Mouse (Mus musculus) lung, embryonic 14.5 days (tissue): ENCODE measurements around the gene Crabp1. TPM values are rescaled to one million over a fixed set of nuclear protein-coding genes. Genes with fewer than 3 reads are reported as not detected.

Source experiments
- ATAC-seq: fragments of 200-750 bp; cut with Nextera tagmentation; 2 replicates; pipeline ENCODE4 v1.8.0; 2017; ENCODE audit warnings: mild to moderate bottlenecking, moderate TSS enrichment, moderate library complexity; ENCODE audit not compliant: insufficient read depth
- DNase-seq: peaks from one replicate; pipeline ENCODE4 v3.0.0-alpha.2; 2015
- H3K27ac ChIP-seq: fragments of 300-500 bp; sonication (generic); 2 replicates; pipeline ENCODE4 v1.5.1; 2014; ENCODE audit warnings: low read depth, mild to moderate bottlenecking, moderate library complexity
- H3K27me3 ChIP-seq: fragments of 300-500 bp; sonication (generic); 2 replicates; pipeline ENCODE4 v1.6.1; 2014; ENCODE audit warnings: low read length, control low read depth; ENCODE audit not compliant: insufficient read depth
- H3K36me3 ChIP-seq: fragments of 300-500 bp; sonication (generic); 2 replicates; pipeline ENCODE4 v1.6.1; 2014; ENCODE audit warnings: control low read depth; ENCODE audit not compliant: insufficient read depth
- H3K4me1 ChIP-seq: fragments of 300-500 bp; sonication (generic); 2 replicates; pipeline ENCODE4 v1.6.1; 2014; ENCODE audit warnings: antibody characterized with exemption, control low read depth; ENCODE audit not compliant: insufficient read depth
- H3K4me2 ChIP-seq: fragments of 300-500 bp; sonication (generic); 2 replicates; pipeline ENCODE4 v1.6.1; 2014; ENCODE audit warnings: mild to moderate bottlenecking
- H3K4me3 ChIP-seq: fragments of 300-500 bp; sonication (generic); 2 replicates; pipeline ENCODE4 v1.5.1; 2014; ENCODE audit warnings: low read depth, low read length
- H3K9ac ChIP-seq: fragments of 300-500 bp; sonication (generic); 2 replicates; pipeline ENCODE4 v1.6.1; 2014
- H3K9me3 ChIP-seq: fragments of 300-500 bp; sonication (generic); 2 replicates; pipeline ENCODE4 v1.6.1; 2016; ENCODE audit warnings: low read depth, low read length, control low read depth
- CTCF ChIP-seq: IDR thresholded peaks from 2 replicates; pipeline ENCODE4 v1.5.1; 2016; ENCODE audit warnings: antibody characterized with exemption, low read depth
- WGBS: fragments of 180-500 bp; shearing (Covaris S2); extraction: QIAGEN DNeasy Blood & Tissue Kit; methylation state at CpG from one replicate; pipeline ENCODE4 v1.1.7; 2014; 5-methylcytosine and 5-hydroxymethylcytosine counted together
- polyA plus RNA-seq: library from polyadenylated mRNA; unstranded; fragments of >200 nt; fragmentation: Nextera tagmentation; extraction: Ambion mirVana; gene quantifications from 2 replicates; pipeline ENCODE4 v1.2.1, GENCODE M21; 2014

Gene Crabp1
- polyA plus RNA-seq, 1 experiment from 2014 or later, result 13.2 TPM

GRCm38 (mm10) chr9:54733921-54734638 is 30.5 kb upstream of the Crabp1 start, which contains the start of gene Wdr61:
Gene Wdr61 (minus strand): TSS chr9:54734519.
- Histone ChIP-seq H3K4me2 (peak within 1 kb of the TSS; percentile 69), H3K9ac (peak within 1 kb of the TSS; percentile 76), H3K4me3 (peak within 1 kb of the TSS; percentile 62), H3K27me3 (no peaks in the 10 kb centered on the region), H3K4me1 (0 out of 2 replicates have a peak, but pooled peaks cover 2% of the 10 kb centered on the region), H3K36me3 (peaks cover 8% of the 10 kb centered on the region), H3K27ac (peak within 1 kb of the TSS; percentile 68), H3K9me3 (no peaks in the 10 kb centered on the region)
- TF ChIP-seq CTCF, result peak; percentile 70
- DNase-seq, result peak; percentile 98
- 2% methylated on average over 32 of the region's 32 CpGs for WGBS
- ATAC-seq, result peak; percentile 97

GRCm38 (mm10) chr9:54734639-54735252 is 29.8 kb upstream of the Crabp1 start:
- Histone ChIP-seq H3K9ac (peak overlapping the region; percentile 76), H3K36me3 (peaks cover 3% of the 10 kb centered on the region; the same call in 1 of the 2 replicates), H3K4me1 (0 out of 2 replicates have a peak, but pooled peaks cover 2% of the 10 kb centered on the region), H3K9me3 (no peaks in the 10 kb centered on the region), H3K27ac (peak overlapping the region; percentile 20; the same call in 1 of the 2 replicates), H3K27me3 (no peaks in the 10 kb centered on the region), H3K4me3 (peak overlapping the region; percentile 62), H3K4me2 (peak overlapping the region; percentile 69)
- peak; percentile 14 for DNase-seq
- 15% methylated on average over 11 of the region's 11 CpGs for WGBS
- no peak for TF ChIP-seq CTCF
- no peak; the same call in 1 of the 2 replicates for ATAC-seq

- DNase-seq (peak; percentile 92), ATAC-seq (peak; percentile 9; the same call in 1 of the 2 replicates)
- H3K4me1 ChIP-seq, result 0 out of 2 replicates have a peak, but pooled peaks cover 2% of the 10 kb centered on the region
- 17% methylated on average over 9 of the region's 9 CpGs for WGBS
- no peaks in the 10 kb centered on the region for H3K9me3 ChIP-seq
- no peaks in the 10 kb centered on the region for H3K36me3 ChIP-seq
- H3K27ac ChIP-seq, result no peak overlapping the region
- no peaks in the 10 kb centered on the region for H3K27me3 ChIP-seq
- H3K4me3 ChIP-seq, result no peak overlapping the region
- H3K9ac ChIP-seq, result no peak overlapping the region
- peak; percentile 77 for TF ChIP-seq CTCF
- H3K4me2 ChIP-seq, result no peak overlapping the region
These were observed 28.3 kb upstream of the Crabp1 start for GRCm38 (mm10) chr9:54736284-54736701.

GRCm38 (mm10) chr9:54738376-54738775 is 26.2 kb upstream of the Crabp1 start:
- DNase-seq, result peak; percentile 81
- Histone ChIP-seq H3K4me2 (no peak overlapping the region), H3K9ac (no peak overlapping the region), H3K27ac (no peak overlapping the region), H3K9me3 (no peaks in the 10 kb centered on the region), H3K4me3 (no peak overlapping the region), H3K36me3 (no peaks in the 10 kb centered on the region), H3K27me3 (no peaks in the 10 kb centered on the region), H3K4me1 (0 out of 2 replicates have a peak, but pooled peaks cover 1% of the 10 kb centered on the region)
- 15% methylated on average over 3 of the region's 3 CpGs for WGBS
- no peak for ATAC-seq
- peak; percentile 80 for TF ChIP-seq CTCF

- no peak for TF ChIP-seq CTCF
- DNase-seq (no peak), ATAC-seq (no peak)
- no peak overlapping the region for H3K4me3 ChIP-seq
- no peaks in the 10 kb centered on the region for H3K36me3 ChIP-seq
- H3K9me3 ChIP-seq, result no peaks in the 10 kb centered on the region
- H3K4me2 ChIP-seq, result no peak overlapping the region
- WGBS, result 64% methylated on average over 4 of the region's 4 CpGs
- no peaks in the 10 kb centered on the region for H3K4me1 ChIP-seq
- H3K27me3 ChIP-seq, result no peaks in the 10 kb centered on the region
- no peak overlapping the region for H3K27ac ChIP-seq
- H3K9ac ChIP-seq, result no peak overlapping the region
These were observed 20.7 kb upstream of the Crabp1 start for GRCm38 (mm10) chr9:54743891-54744290.

GRCm38 (mm10) chr9:54745740-54746370 is 18.7 kb upstream of the Crabp1 start:
- no peaks in the 10 kb centered on the region for H3K4me1 ChIP-seq
- no peaks in the 10 kb centered on the region for H3K9me3 ChIP-seq
- no peak overlapping the region for H3K27ac ChIP-seq
- no peak for ATAC-seq
- DNase-seq, result no peak
- H3K27me3 ChIP-seq, result no peaks in the 10 kb centered on the region
- H3K4me3 ChIP-seq, result no peak overlapping the region
- 43% methylated on average over 13 of the region's 13 CpGs for WGBS
- H3K36me3 ChIP-seq, result no peaks in the 10 kb centered on the region
- TF ChIP-seq CTCF, result no peak
- no peak overlapping the region for H3K4me2 ChIP-seq
- no peak overlapping the region for H3K9ac ChIP-seq
